Mouse (Mus musculus) liver, embryonic 11.5 days (tissue): ENCODE results near the gene Ccdc32. TPM values are rescaled to one million over a fixed set of nuclear protein-coding genes. Genes with fewer than 3 reads are reported as not detected.

Source experiments
- ATAC-seq: fragments of 200-750 bp; cut with Nextera tagmentation; replicated peaks from 2 replicates; pipeline ENCODE4 v1.8.0; 2017; ENCODE audit warnings: moderate number of reproducible peaks, mild to moderate bottlenecking, moderate TSS enrichment, moderate library complexity; ENCODE audit not compliant: low FRiP score
- DNase-seq: peaks from one replicate; pipeline ENCODE4 v3.0.0-alpha.2; 2017; ENCODE audit warnings: low spot score
- H3K27ac ChIP-seq: fragments of 300-500 bp; sonication (generic); 2 replicates; pipeline ENCODE4 v1.5.1; 2014; ENCODE audit warnings: mild to moderate bottlenecking, low read depth, low read length, control low read depth
- H3K27me3 ChIP-seq: fragments of 300-500 bp; sonication (generic); replicated peaks from 2 replicates; pipeline ENCODE4 v1.6.1; 2014; ENCODE audit warnings: low read length, mixed read lengths; ENCODE audit not compliant: control insufficient read depth, insufficient read depth
- H3K36me3 ChIP-seq: fragments of 300-500 bp; sonication (generic); 2 replicates; pipeline ENCODE4 v1.6.1; 2014; ENCODE audit warnings: mild to moderate bottlenecking, low read length, moderate library complexity, mixed read lengths; ENCODE audit not compliant: control insufficient read depth, insufficient read depth
- H3K4me1 ChIP-seq: fragments of 300-500 bp; sonication (generic); replicated peaks from 2 replicates; pipeline ENCODE4 v1.6.1; 2014; ENCODE audit warnings: low read length, mixed read lengths; ENCODE audit not compliant: control insufficient read depth, insufficient read depth
- H3K4me2 ChIP-seq: fragments of 300-500 bp; sonication (generic); 2 replicates; pipeline ENCODE4 v1.6.1; 2014; ENCODE audit warnings: mild to moderate bottlenecking, control low read depth, moderate library complexity
- H3K4me3 ChIP-seq: fragments of 300-500 bp; sonication (generic); 2 replicates; pipeline ENCODE4 v1.5.1; 2014; ENCODE audit warnings: low read depth, low read length, control low read depth
- H3K9ac ChIP-seq: fragments of 300-500 bp; sonication (generic); 2 replicates; pipeline ENCODE4 v1.6.1; 2014; ENCODE audit warnings: low read depth, low read length, control low read depth
- H3K9me3 ChIP-seq: fragments of 300-500 bp; sonication (generic); 2 replicates; pipeline ENCODE4 v1.6.1; 2016; ENCODE audit warnings: low read length, inconsistent platforms, mixed read lengths; ENCODE audit not compliant: control insufficient read depth
- WGBS: fragments of 180-500 bp; shearing (Covaris S2); extraction: QIAGEN DNeasy Blood & Tissue Kit; methylation state at CpG from one replicate; pipeline ENCODE4 v1.1.7; 2014; 5-methylcytosine and 5-hydroxymethylcytosine counted together
- polyA plus RNA-seq: library from polyadenylated mRNA; unstranded; fragments of >200 nt; fragmentation: Nextera tagmentation; extraction: Ambion mirVana; gene quantifications from 2 replicates; pipeline ENCODE4 v1.2.1, GENCODE M21; 2014

Gene Ccdc32
- polyA plus RNA-seq, 1 experiment from 2014 or later = 26.5 TPM

- Histone ChIP-seq H3K36me3 (no peaks in the 10 kb centered on the region), H3K4me1 (peaks cover 5% of the 10 kb centered on the region), H3K27ac (no peak overlapping the region), H3K9ac (peak overlapping the region; percentile 61; the same call in 1 of the 2 replicates), H3K4me3 (peak overlapping the region; percentile 62), H3K4me2 (peak overlapping the region; percentile 81), H3K9me3 (no peaks in the 10 kb centered on the region), H3K27me3 (peaks cover 19% of the 10 kb centered on the region)
- whole genome bisulfite sequencing = 14% methylated on average over 5 of the region's 5 CpGs
- DNase-seq (no peak), ATAC-seq (no peak)
Observed at GRCm38 (mm10) chr2:118976941-118977340, 52.3 kb downstream of the Ccdc32 start.

GRCm38 (mm10) chr2:118976282-118976929 lies 52.8 kb downstream of the Ccdc32 start:
- Histone ChIP-seq H3K9ac (peak overlapping the region; percentile 61), H3K27me3 (peaks cover 19% of the 10 kb centered on the region), H3K4me3 (peak overlapping the region; percentile 62), H3K4me1 (peaks cover 5% of the 10 kb centered on the region), H3K36me3 (no peaks in the 10 kb centered on the region), H3K27ac (no peak overlapping the region), H3K4me2 (peak overlapping the region; percentile 81), H3K9me3 (no peaks in the 10 kb centered on the region)
- peak; percentile 89 for DNase-seq
- peak; percentile 85 for ATAC-seq
- 2% methylated on average over 57 of the region's 57 CpGs for WGBS

DNA sequence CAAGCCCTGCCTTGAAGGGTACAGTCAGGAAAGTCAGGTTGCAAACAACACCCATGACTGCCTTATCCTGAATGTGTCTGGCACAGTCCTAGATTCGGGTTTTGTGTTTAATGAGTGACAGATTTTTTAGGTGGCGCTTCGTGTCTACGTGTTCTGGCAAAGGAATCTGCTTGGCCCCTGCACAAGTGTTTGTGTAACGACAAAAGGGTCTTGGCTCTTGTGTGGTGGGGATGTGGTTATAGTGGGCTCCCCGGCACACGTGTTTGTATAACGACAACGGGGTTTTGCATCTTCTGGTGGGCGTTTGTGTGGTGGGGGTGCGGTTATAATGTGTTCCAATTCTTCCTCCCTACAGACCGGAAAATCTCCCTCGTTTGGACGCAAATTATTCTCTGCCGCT lies 53.3 kb downstream of the Ccdc32 start:
- no peaks in the 10 kb centered on the region for H3K9me3 ChIP-seq
- H3K4me3 ChIP-seq = peak overlapping the region; percentile 62
- 5% methylated on average over 15 of the region's 15 CpGs for WGBS
- no peak for ATAC-seq
- no peaks in the 10 kb centered on the region for H3K36me3 ChIP-seq
- H3K4me1 ChIP-seq = peaks cover 5% of the 10 kb centered on the region
- H3K27me3 ChIP-seq = peaks cover 19% of the 10 kb centered on the region
- H3K27ac ChIP-seq = no peak overlapping the region
- no peak for DNase-seq
- peak overlapping the region; percentile 81 for H3K4me2 ChIP-seq
- H3K9ac ChIP-seq = peak overlapping the region; percentile 61

GRCm38 (mm10) chr2:118972687-118973376 lies 56.4 kb downstream of the Ccdc32 start:
- ATAC-seq (peak; percentile 70), DNase-seq (peak; percentile 89)
- Histone ChIP-seq H3K36me3 (no peaks in the 10 kb centered on the region), H3K4me1 (peaks cover 7% of the 10 kb centered on the region), H3K9ac (peak overlapping the region; percentile 74), H3K4me2 (peak overlapping the region; percentile 82), H3K4me3 (peak overlapping the region; percentile 53), H3K9me3 (no peaks in the 10 kb centered on the region), H3K27ac (no peak overlapping the region), H3K27me3 (peaks cover 19% of the 10 kb centered on the region)
- under 1% methylated on average over 33 of the region's 33 CpGs for WGBS

GRCm38 (mm10) chr2:118972048-118972447 lies 57.1 kb downstream of the Ccdc32 start:
- 74% methylated on average over 5 of the region's 5 CpGs for WGBS
- no peak overlapping the region for H3K4me3 ChIP-seq
- H3K9me3 ChIP-seq = no peaks in the 10 kb centered on the region
- no peaks in the 10 kb centered on the region for H3K36me3 ChIP-seq
- H3K9ac ChIP-seq = no peak overlapping the region
- H3K27ac ChIP-seq = no peak overlapping the region
- H3K4me1 ChIP-seq = peaks cover 7% of the 10 kb centered on the region
- ATAC-seq (no peak), DNase-seq (no peak)
- H3K4me2 ChIP-seq = peak overlapping the region; percentile 82; the same call in 1 of the 2 replicates
- peaks cover 15% of the 10 kb centered on the region for H3K27me3 ChIP-seq

- Histone ChIP-seq H3K4me1 (peaks cover 3% of the 10 kb centered on the region; the same call in 1 of the 2 replicates), H3K4me2 (no peak overlapping the region), H3K4me3 (no peak overlapping the region), H3K9me3 (no peaks in the 10 kb centered on the region), H3K36me3 (no peaks in the 10 kb centered on the region), H3K27me3 (peaks cover 6% of the 10 kb centered on the region), H3K9ac (no peak overlapping the region), H3K27ac (no peak overlapping the region)
- WGBS = 63% methylated on average over 11 of the region's 11 CpGs
- DNase-seq = no peak
- no peak; the same call in 1 of the 2 replicates for ATAC-seq
Observed at GRCm38 (mm10) chr2:118969585-118970147, 59.5 kb downstream of the Ccdc32 start.

Other genes with a start within 250 kb of the Ccdc32 start
- gene Disp2, start 249.7 kb downstream of the Ccdc32 start, polyA plus RNA-seq = 0.32 and 0.60 TPM in 2 replicates
- 127 TPM in 2 replicates for gene Knstrn, start 215.4 kb downstream of the Ccdc32 start, polyA plus RNA-seq
- gene Ivd, start 167.4 kb downstream of the Ccdc32 start, polyA plus RNA-seq = 41.3 and 48.6 TPM in 2 replicates
- 1.7 and 1.9 TPM in 2 replicates for gene Bahd1, start 129.0 kb downstream of the Ccdc32 start, polyA plus RNA-seq
- gene Chst14, start 102.9 kb downstream of the Ccdc32 start, polyA plus RNA-seq = 15.4 and 16.4 TPM in 2 replicates
- gene Rpusd2, start 5.4 kb upstream of the Ccdc32 start, polyA plus RNA-seq = 7.4 and 7.7 TPM in 2 replicates
- gene Knl1, start 17.7 kb upstream of the Ccdc32 start, polyA plus RNA-seq = 60.7 and 64.8 TPM in 2 replicates
- 62.0 and 64.0 TPM in 2 replicates for gene Rad51, start 83.4 kb upstream of the Ccdc32 start, polyA plus RNA-seq
- 75.7 and 80.6 TPM in 2 replicates for gene Rmdn3, start 127.6 kb upstream of the Ccdc32 start, polyA plus RNA-seq
- gene Gchfr, start 138.4 kb upstream of the Ccdc32 start, polyA plus RNA-seq = 33.6 and 36.4 TPM in 2 replicates
- gene Gm14137, start 145.1 kb upstream of the Ccdc32 start, polyA plus RNA-seq = 0.23 and 0.25 TPM in 2 replicates
- 47.2 and 48.5 TPM in 2 replicates for gene Zfyve19, start 179.2 kb upstream of the Ccdc32 start, polyA plus RNA-seq
- gene Dnajc17, start 179.4 kb upstream of the Ccdc32 start, polyA plus RNA-seq = 16.9 and 18.1 TPM in 2 replicates
- gene Ppp1r14d, start 200.5 kb upstream of the Ccdc32 start, polyA plus RNA-seq = not detected in 2 replicates
- 2.3 and 2.5 TPM in 2 replicates for gene Spint1, start 208.0 kb upstream of the Ccdc32 start, polyA plus RNA-seq
- 0.38 TPM in 1 of 2 replicates, not detected in the other for gene Rhov, start 241.9 kb upstream of the Ccdc32 start, polyA plus RNA-seq